Mouse (Mus musculus): ENCODE measurements at regions not wholly inside any gene's neighbourhood (a gene's known extent, or its start where the extent isn't known, plus 50 kb on each side); places are given as distances from the start of the nearest gene placed in this dataset.

- no peak for TF ChIP-seq CTCF (conservative IDR thresholded peaks at IDR 0.05; ENCODE audit: insufficient read depth, insufficient read length, low read depth, low read length)
- TF ChIP-seq POLR2A (IDR thresholded peaks at IDR 0.05; ENCODE audit: low read depth, low read length), result no peak
Observed at GRCm38 (mm10) chr8:81066765-81067164, 52.0 kb upstream of the Usp38 start.

Measured in kidney, adult 2 months (tissue).